In genomic region chr8:71525226-71526050, GRCm38 (mm10) we compare ENCODE assay signal across 10 mouse cellular contexts. TPM values are rescaled to one million over a fixed set of nuclear protein-coding genes. Genes with fewer than 3 reads are reported as not detected.
DNase-seq lines count a peak whose midpoint lies in the region; ATAC-seq lines count a peak whose summit lies in the region.
"Had no signal": no experiment of that assay in that cellular context is flagged by ENCODE, and none has a peak within 500 bp of the region (broad histone marks: within the 10 kb centered on the region; RNA-seq: fewer than 3 reads in every experiment).

Gene Ccdc194, minus strand, starts transcription at chr8:71525711.

- no peaks in the 10 kb centered on the region for H3K36me3 ChIP-seq in heart, embryonic 14.5 days (ENCODE audit: control insufficient read depth, insufficient read depth, low read length)
- H3K36me3 ChIP-seq in embryonic facial prominence, embryonic 10.5 days (replicated peaks) = no peaks in the 10 kb centered on the region
- H3K36me3 ChIP-seq in hindbrain, embryonic 16.5 days (ENCODE audit: control insufficient read depth, insufficient read depth, low read length) = no peaks in the 10 kb centered on the region
- H3K36me3 ChIP-seq in midbrain, embryonic 13.5 days = no peaks in the 10 kb centered on the region

- H3K4me3 ChIP-seq in heart, embryonic 14.5 days (ENCODE audit: control insufficient read depth in 1 of 2, insufficient read depth in 1 of 2, low read depth in 1 of 2, low read length in 2 of 2) = peak within 1 kb of the TSS; percentile 3 to 6; a peak in 2 of 4 replicates
- H3K4me3 ChIP-seq in embryonic facial prominence, embryonic 10.5 days = peak within 1 kb of the TSS; percentile 48
- H3K4me3 ChIP-seq in hindbrain, embryonic 16.5 days (ENCODE audit: low read length) = no peak within 1 kb of the TSS; the same call in 1 of the 2 replicates
- 0 out of 2 replicates have a peak within 1 kb of the TSS, but pooled peaks have one; percentile 14 for H3K4me3 ChIP-seq in midbrain, embryonic 13.5 days (replicated peaks)
- H3K4me3 ChIP-seq: layer of hippocampus, adult 2 months had no signal

- ATAC-seq in heart, embryonic 14.5 days (ENCODE audit: insufficient number of reproducible peaks, insufficient read depth, low FRiP score, low read depth) = no peak
- no peak for ATAC-seq in hindbrain, embryonic 16.5 days
- ATAC-seq in midbrain, embryonic 13.5 days = no peak
- no peak for ATAC-seq in granulocyte monocyte progenitor cell, adult 5-6 weeks (replicated peaks; ENCODE audit: poor library complexity, severe bottlenecking)

- peak within 1 kb of the TSS; percentile 46 for H3K9ac ChIP-seq in heart, embryonic 14.5 days (ENCODE audit: low read length)
- peak within 1 kb of the TSS; percentile 38 for H3K9ac ChIP-seq in hindbrain, embryonic 16.5 days (ENCODE audit: low read depth, low read length)
- H3K9ac ChIP-seq in midbrain, embryonic 13.5 days (replicated peaks) = no peak within 1 kb of the TSS

- intact Hi-C loops in heart, postnatal 25 days (cut with DNase I) = no loop called here

- H3K4me2 ChIP-seq in heart, embryonic 14.5 days (ENCODE audit: low read length) = peak within 1 kb of the TSS; percentile 51
- peak within 1 kb of the TSS; percentile 12; the same call in 1 of the 2 replicates for H3K4me2 ChIP-seq in hindbrain, embryonic 16.5 days (ENCODE audit: low read length)
- peak within 1 kb of the TSS; percentile 25 for H3K4me2 ChIP-seq in midbrain, embryonic 13.5 days (replicated peaks)

- no peaks in the 10 kb centered on the region for H3K27me3 ChIP-seq in heart, embryonic 14.5 days (ENCODE audit: control insufficient read depth, insufficient read depth, low read length)
- H3K27me3 ChIP-seq in embryonic facial prominence, embryonic 10.5 days (replicated peaks; ENCODE audit: low read depth, poor library complexity, severe bottlenecking) = peaks cover 68% of the 10 kb centered on the region
- H3K27me3 ChIP-seq in hindbrain, embryonic 16.5 days (replicated peaks; ENCODE audit: control insufficient read depth, insufficient read depth, low read length) = peaks cover 27% of the 10 kb centered on the region
- H3K27me3 ChIP-seq in midbrain, embryonic 13.5 days = peaks cover 58% of the 10 kb centered on the region

- peaks cover 28 to 29% of the 10 kb centered on the region in 2 experiments for H3K4me1 ChIP-seq in heart, embryonic 14.5 days (ENCODE audit: control insufficient read depth in 2 of 2, insufficient read depth in 2 of 2, low read length in 2 of 2)
- H3K4me1 ChIP-seq in embryonic facial prominence, embryonic 10.5 days = peaks cover 39% of the 10 kb centered on the region
- H3K4me1 ChIP-seq in hindbrain, embryonic 16.5 days (ENCODE audit: control insufficient read depth, insufficient read depth, low read depth, low read length) = peaks cover 7% of the 10 kb centered on the region
- peaks cover 17% of the 10 kb centered on the region; the same call in 1 of the 2 replicates for H3K4me1 ChIP-seq in midbrain, embryonic 13.5 days (replicated peaks)

- DNase-seq in heart, postnatal 25 days (ENCODE audit: low spot score) = no peak
- peak; percentile 54 for DNase-seq in embryonic facial prominence, embryonic 10.5 days (ENCODE audit: low spot score)
- DNase-seq in spleen, adult 12 weeks (ENCODE audit: low spot score) = no peak
- no peak for DNase-seq in urinary bladder, postnatal 14 days (ENCODE audit: low spot score)
- DNase-seq: cerebellum, adult 9-10 months had no signal

- H3K27ac ChIP-seq in heart, embryonic 14.5 days (replicated peaks in 1 of 2; ENCODE audit: control insufficient read depth in 1 of 2, insufficient read depth in 1 of 2, low read depth in 2 of 2, low read length in 2 of 2) = peak within 1 kb of the TSS; percentile 88 to 95
- peak within 1 kb of the TSS; percentile 45 for H3K27ac ChIP-seq in embryonic facial prominence, embryonic 10.5 days (replicated peaks)
- no peak within 1 kb of the TSS for H3K27ac ChIP-seq in hindbrain, embryonic 16.5 days (ENCODE audit: low read depth, low read length)
- no peak within 1 kb of the TSS for H3K27ac ChIP-seq in midbrain, embryonic 13.5 days
- H3K27ac ChIP-seq: layer of hippocampus, adult 2 months had no signal

- WGBS in heart, embryonic 14.5 days = 14% methylated on average over 46 of the region's 46 CpGs
- 5% methylated on average over 46 of the region's 46 CpGs for WGBS in embryonic facial prominence, embryonic 10.5 days
- 11% methylated on average over 45 of the region's 46 CpGs for WGBS in hindbrain, embryonic 16.5 days
- 6% methylated on average over 46 of the region's 46 CpGs for WGBS in midbrain, embryonic 13.5 days

- H3K9me3 ChIP-seq in heart, embryonic 14.5 days (ENCODE audit: control insufficient read depth, low read length) = no peaks in the 10 kb centered on the region
- H3K9me3 ChIP-seq in embryonic facial prominence, embryonic 10.5 days = no peaks in the 10 kb centered on the region
- no peaks in the 10 kb centered on the region for H3K9me3 ChIP-seq in hindbrain, embryonic 16.5 days (ENCODE audit: control insufficient read depth, low read length)
- H3K9me3 ChIP-seq in midbrain, embryonic 13.5 days = no peaks in the 10 kb centered on the region

RNA-seq across cellular contexts. Expression of gene Ccdc194, which starts in this region (rescaled TPM):
- 0.35 and 0.89 TPM in 2 replicates for polyA plus RNA-seq in heart, embryonic 14.5 days (2014; fragmentation: Nextera tagmentation; extraction: Ambion mirVana)
- total RNA-seq in heart, postnatal 25 days (2021) = under 1 TPM in 1 of 2 experiments, not detected in 1; 0.14 TPM
- 0.12 and 0.26 TPM in 2 replicates for polyA plus RNA-seq in embryonic facial prominence, embryonic 10.5 days (2016; fragmentation: Nextera tagmentation; extraction: Ambion mirVana)
- 0.44 and 0.52 TPM in 2 replicates for polyA plus RNA-seq in hindbrain, embryonic 16.5 days (2015; fragmentation: Nextera tagmentation; extraction: Ambion mirVana)
- polyA plus RNA-seq in midbrain, embryonic 13.5 days (2015; fragmentation: Nextera tagmentation; extraction: Ambion mirVana) = 0.11 TPM in 1 of 2 replicates, not detected in the other
- total RNA-seq in granulocyte monocyte progenitor cell, adult 5-6 weeks (2014; fragmentation: Nextera tagmentation) = not detected in 2 replicates
- not detected in 2 replicates for total RNA-seq in granulocyte monocyte progenitor cell, adult 5-6 weeks (2017)
- total RNA-seq: layer of hippocampus, adult 2 months had no signal

Comparison
In these comparisons a context has a peak if more than half of its experiments do, and no peak if none do; other contexts are left out.
1. Peak in DNase-seq, H3K4me3 ChIP-seq and H3K27ac ChIP-seq in embryonic facial prominence, embryonic 10.5 days; RNA of the gene not detected or under 1 TPM.
2. H3K27ac ChIP-seq: peak in heart, embryonic 14.5 days (2 of 2); none in hindbrain, embryonic 16.5 days (single experiment) and midbrain, embryonic 13.5 days (single experiment).
3. Peak in every context shown above with its lines, with median percentiles within 50 percentile points of each other: H3K4me2 ChIP-seq.